Mouse (Mus musculus) lung, adult 2 months (tissue): Measurements from ENCODE around the gene Golga2.

ENCODE experiments used
- CTCF ChIP-seq: fragments of 200-500 bp; IDR thresholded peaks from 2 replicates; pipeline ENCODE4 v1.5.1; 2011; ENCODE audit warnings: mild to moderate bottlenecking, low read length, control low read depth; ENCODE audit not compliant: insufficient read depth
- POLR2A ChIP-seq: fragments of 200-500 bp; IDR thresholded peaks from 2 replicates; pipeline ENCODE4 v1.6.1; 2011; ENCODE audit warnings: low read depth, mild to moderate bottlenecking, control low read depth, low read length, borderline replicate concordance; ENCODE audit errors: extremely low read depth

DNA sequence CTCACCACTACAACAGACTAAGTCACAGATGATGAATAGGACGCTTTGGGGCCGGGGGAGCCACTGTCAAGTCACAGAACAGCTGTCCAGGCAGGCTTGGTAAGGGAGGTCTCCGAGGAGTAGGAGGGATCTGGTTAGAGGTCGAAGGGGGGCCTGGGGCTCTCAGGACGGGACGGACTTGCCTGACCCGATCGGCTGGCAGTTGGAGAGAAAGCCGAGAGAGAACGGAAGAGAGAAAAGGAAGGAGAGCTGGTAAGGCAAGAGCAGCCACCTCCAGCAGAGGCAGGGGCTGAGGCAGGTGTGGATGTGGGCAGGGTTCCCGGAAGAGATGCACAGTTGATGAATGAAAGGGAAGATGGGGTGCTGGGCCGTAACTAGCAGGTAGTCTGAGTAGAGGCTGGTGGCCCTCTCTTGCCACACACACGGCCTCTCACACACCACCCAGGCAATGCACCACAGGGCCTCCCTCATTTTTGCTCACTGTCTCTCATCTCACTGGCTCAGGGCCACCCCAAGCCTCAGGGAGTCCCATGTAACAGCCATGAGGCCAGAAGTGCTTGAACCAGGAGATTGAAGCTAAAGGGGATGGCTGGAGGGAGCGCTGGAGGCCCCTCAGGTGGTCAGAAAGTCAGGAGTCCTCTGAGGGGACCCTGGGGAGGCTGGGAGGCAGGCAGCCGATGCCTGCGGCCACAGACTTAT, 21.8 kb downstream of the Golga2 start:
- TF ChIP-seq POLR2A (no peak), CTCF (no peak)
